In the genomic region with DNA sequence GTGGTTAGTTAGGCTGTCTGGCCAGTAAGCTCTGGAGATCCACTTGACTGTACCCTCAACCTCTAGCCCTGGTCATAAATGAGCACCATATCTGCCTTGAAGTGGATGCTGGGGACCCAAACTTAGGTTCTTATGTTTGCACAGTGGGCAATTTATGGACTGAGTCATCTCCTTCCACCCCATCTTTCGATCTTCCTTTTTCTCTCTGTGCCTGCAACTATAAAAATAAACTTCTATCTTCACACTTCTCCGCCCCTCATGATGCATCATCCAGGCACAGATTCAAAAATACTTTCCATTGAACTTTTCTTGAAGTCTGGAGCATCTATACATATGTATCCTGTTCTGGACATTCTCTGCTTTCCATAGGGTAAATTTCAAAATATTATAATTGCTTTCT, we compare ENCODE assay signal across 21 mouse cellular contexts.
DNase-seq lines count a peak whose midpoint lies in the region; TF ChIP-seq lines count a peak whose summit lies in the region.
"Had no signal": no experiment of that assay in that cellular context is flagged by ENCODE, and none has a peak within 500 bp of the region (broad histone marks: within the 10 kb centered on the region; RNA-seq: fewer than 3 reads in every experiment).

No protein-coding gene starts in this region.

- peak overlapping the region; percentile 59 for H3K27ac ChIP-seq in bone marrow macrophage, adult 2 months (ENCODE audit: insufficient read depth, low read depth, low read length)
- 0 out of 2 replicates have a peak overlapping the region, but pooled peaks have one; percentile 62 for H3K27ac ChIP-seq in olfactory bulb, adult 2 months (ENCODE audit: insufficient read depth, low read depth, low read length)
- H3K27ac ChIP-seq: forebrain, embryonic 10.5 days; heart, embryonic 10.5 days; heart, embryonic 13.5 days; hindbrain, embryonic 14.5 days; hindbrain, postnatal 0 days had no signal

- H3K4me1 ChIP-seq in bone marrow macrophage, adult 2 months (ENCODE audit: control insufficient read depth, insufficient read depth, low read length): peaks cover 38% of the 10 kb centered on the region
- H3K4me1 ChIP-seq in olfactory bulb, adult 2 months (ENCODE audit: control insufficient read depth, insufficient read depth, low read length): peaks cover 2% of the 10 kb centered on the region; the same call in 1 of the 2 replicates
- H3K4me1 ChIP-seq in lung, adult 2 months (ENCODE audit: control insufficient read depth, insufficient read depth, low read length): peaks cover 2% of the 10 kb centered on the region; the same call in 1 of the 2 replicates

- no peak for TF ChIP-seq POLR2A in bone marrow macrophage, adult 2 months (IDR thresholded peaks at IDR 0.05; ENCODE audit: borderline replicate concordance, low read depth, low read length)
- no peak for TF ChIP-seq POLR2A in olfactory bulb, adult 2 months (IDR thresholded peaks at IDR 0.05; ENCODE audit: insufficient read depth, low read depth, low read length)
- no peak for TF ChIP-seq POLR2A in lung, adult 2 months (IDR thresholded peaks at IDR 0.05; ENCODE audit: borderline replicate concordance, extremely low read depth, low read depth, low read length)

- H3K4me3 ChIP-seq in bone marrow macrophage, adult 2 months (ENCODE audit: insufficient read depth, low read length): no peak overlapping the region
- no peak overlapping the region for H3K4me3 ChIP-seq in olfactory bulb, adult 2 months (ENCODE audit: insufficient read depth, low read depth, low read length)
- H3K4me3 ChIP-seq in lung, adult 2 months (replicated peaks; ENCODE audit: extremely low read depth, low read depth, low read length): no peak overlapping the region
- H3K4me3 ChIP-seq: forebrain, embryonic 10.5 days; heart, embryonic 10.5 days; heart, embryonic 13.5 days had no signal

- no peak for TF ChIP-seq CTCF in bone marrow macrophage, adult 2 months (IDR thresholded peaks at IDR 0.05; ENCODE audit: low read depth, low read length)
- no peak for TF ChIP-seq CTCF in olfactory bulb, adult 2 months (IDR thresholded peaks at IDR 0.05; ENCODE audit: insufficient read depth, low read depth, low read length)
- no peak for TF ChIP-seq CTCF in lung, adult 2 months (IDR thresholded peaks at IDR 0.05; ENCODE audit: insufficient read depth, low read length)

- peak; percentile 65 for DNase-seq in right cerebral cortex, adult 18-20 months
- no peak for DNase-seq in right cerebral cortex, postnatal 36 days (ENCODE audit: low spot score in 2 of 2)
- no peak for DNase-seq in lung, adult 2 months
- DNase-seq in MN1 (ENCODE audit: low spot score): no peak
- DNase-seq: adrenal gland, adult 2 months; adrenal gland, postnatal 14 days; cerebellum, adult 18-20 months; cerebellum, adult 9-10 months; cerebellum, postnatal 14 days; forebrain, postnatal 0 days; gastrocnemius, postnatal 10 days; heart, adult 18-20 months; heart, postnatal 14 days; heart, postnatal 4 days had no signal

- WGBS in olfactory bulb, adult 2 months: 24% methylated on average over 2 of the region's 2 CpGs
- 52% methylated on average over 2 of the region's 2 CpGs for WGBS in lung, adult 2 months
